Mouse (Mus musculus) heart, embryonic 16.5 days (tissue): ENCODE measurements around the gene Taf8. TPM values are rescaled to one million over a fixed set of nuclear protein-coding genes. Genes with fewer than 3 reads are reported as not detected.
A peak's percentile ranks its signal among the peaks of the same experiment; 100 is the strongest.

ENCODE experiments used
- ATAC-seq: fragments of 200-750 bp; cut with Nextera tagmentation; replicated peaks from 2 replicates; pipeline ENCODE4 v1.8.0; 2017; ENCODE audit warnings: moderate number of reproducible peaks; ENCODE audit not compliant: insufficient read depth, low FRiP score; ENCODE audit errors: extremely low read depth
- H3K27ac ChIP-seq: fragments of 300-500 bp; sonication (generic); 2 replicates; pipeline ENCODE4 v1.5.1; 2014; ENCODE audit warnings: mild to moderate bottlenecking, low read length, control low read depth, moderate library complexity
- H3K27me3 ChIP-seq: fragments of 300-500 bp; sonication (generic); 2 replicates; pipeline ENCODE4 v1.6.1; 2014; ENCODE audit warnings: low read length, mixed read lengths; ENCODE audit not compliant: control insufficient read depth, insufficient read depth
- H3K36me3 ChIP-seq: fragments of 300-500 bp; sonication (generic); 2 replicates; pipeline ENCODE4 v1.6.1; 2014; ENCODE audit not compliant: control insufficient read depth, insufficient read depth
- H3K4me1 ChIP-seq: fragments of 300-500 bp; sonication (generic); 2 replicates; pipeline ENCODE4 v1.6.1; 2014; ENCODE audit warnings: low read length, mixed read lengths; ENCODE audit not compliant: control insufficient read depth, insufficient read depth
- H3K4me2 ChIP-seq: fragments of 300-500 bp; sonication (generic); 2 replicates; pipeline ENCODE4 v1.6.1; 2014; ENCODE audit warnings: low read depth, mild to moderate bottlenecking, control low read depth, low read length
- H3K4me3 ChIP-seq: fragments of 300-500 bp; sonication (generic); 2 replicates; pipeline ENCODE4 v1.5.1; 2014; ENCODE audit warnings: mild to moderate bottlenecking, control low read depth, low read length
- H3K9ac ChIP-seq: fragments of 300-500 bp; sonication (generic); 2 replicates; pipeline ENCODE4 v1.6.1; 2014; ENCODE audit warnings: low read length, control low read depth
- H3K9me3 ChIP-seq: fragments of 300-500 bp; sonication (generic); replicated peaks from 2 replicates; pipeline ENCODE4 v1.6.1; 2016; ENCODE audit warnings: low read length; ENCODE audit not compliant: control insufficient read depth
- WGBS: fragments of 180-500 bp; shearing (Covaris S2); extraction: QIAGEN DNeasy Blood & Tissue Kit; methylation state at CpG from one replicate; pipeline ENCODE4 v1.1.7; 2014; 5-methylcytosine and 5-hydroxymethylcytosine counted together
- polyA plus RNA-seq: library from polyadenylated mRNA; unstranded; fragments of >200 nt; fragmentation: Nextera tagmentation; extraction: Ambion mirVana; gene quantifications from 2 replicates; pipeline ENCODE4 v1.2.1, GENCODE M21; 2015

Gene Taf8
- polyA plus RNA-seq, 1 experiment from 2014 or later = 20.3 TPM

GRCm38 (mm10) chr17:47448523-47449372 is 53.3 kb downstream of the Taf8 start:
- H3K4me2 ChIP-seq = no peak overlapping the region
- 25% methylated on average over 8 of the region's 8 CpGs for WGBS
- no peaks in the 10 kb centered on the region for H3K9me3 ChIP-seq

GRCm38 (mm10) chr17:47446561-47446960 is 55.5 kb downstream of the Taf8 start:
- no peaks in the 10 kb centered on the region for H3K27me3 ChIP-seq
- peaks cover 62% of the 10 kb centered on the region for H3K4me1 ChIP-seq
- H3K36me3 ChIP-seq = no peaks in the 10 kb centered on the region
- no peak overlapping the region for H3K4me2 ChIP-seq
- no peak overlapping the region for H3K4me3 ChIP-seq
- ATAC-seq = no peak
- H3K9ac ChIP-seq = peak overlapping the region; percentile 26; the same call in 1 of the 2 replicates
- no peaks in the 10 kb centered on the region for H3K9me3 ChIP-seq
- 67% methylated on average over 11 of the region's 11 CpGs for WGBS
- H3K27ac ChIP-seq = peak overlapping the region; percentile 67

More at GRCm38 (mm10) chr17:47448523-47449372, 53.3 kb downstream of the Taf8 start:
- no peaks in the 10 kb centered on the region for H3K27me3 ChIP-seq
- peak overlapping the region; percentile 16; the same call in 1 of the 2 replicates for H3K9ac ChIP-seq
- no peak for ATAC-seq
- peaks cover 69% of the 10 kb centered on the region for H3K4me1 ChIP-seq
- H3K27ac ChIP-seq = peak overlapping the region; percentile 87
- no peaks in the 10 kb centered on the region for H3K36me3 ChIP-seq
- H3K4me3 ChIP-seq = no peak overlapping the region

GRCm38 (mm10) chr17:47446025-47446424 is 56.1 kb downstream of the Taf8 start:
- Histone ChIP-seq H3K4me2 (no peak overlapping the region), H3K27ac (peak overlapping the region; percentile 67), H3K4me1 (peaks cover 63% of the 10 kb centered on the region), H3K36me3 (no peaks in the 10 kb centered on the region), H3K27me3 (no peaks in the 10 kb centered on the region), H3K9ac (peak overlapping the region; percentile 26), H3K4me3 (no peak overlapping the region), H3K9me3 (no peaks in the 10 kb centered on the region)
- peak; percentile 45 for ATAC-seq
- 30% methylated on average over 9 of the region's 9 CpGs for WGBS

GRCm38 (mm10) chr17:47445518-47445917 is 56.6 kb downstream of the Taf8 start:
- H3K36me3 ChIP-seq = no peaks in the 10 kb centered on the region
- no peak overlapping the region for H3K4me2 ChIP-seq
- 58% methylated on average over 11 of the region's 11 CpGs for WGBS
- no peaks in the 10 kb centered on the region for H3K27me3 ChIP-seq
- peak overlapping the region; percentile 67 for H3K27ac ChIP-seq
- H3K4me3 ChIP-seq = no peak overlapping the region
- H3K9me3 ChIP-seq = no peaks in the 10 kb centered on the region
- peaks cover 60% of the 10 kb centered on the region for H3K4me1 ChIP-seq
- no peak overlapping the region for H3K9ac ChIP-seq
- no peak for ATAC-seq

- peaks cover 56% of the 10 kb centered on the region for H3K4me1 ChIP-seq
- H3K27me3 ChIP-seq = no peaks in the 10 kb centered on the region
- WGBS = 43% methylated on average over 6 of the region's 6 CpGs
- no peak overlapping the region for H3K4me3 ChIP-seq
- ATAC-seq = no peak
- H3K4me2 ChIP-seq = no peak overlapping the region
- H3K9ac ChIP-seq = peak overlapping the region; percentile 28; the same call in 1 of the 2 replicates
- H3K9me3 ChIP-seq = no peaks in the 10 kb centered on the region
- H3K27ac ChIP-seq = peak overlapping the region; percentile 53
- no peaks in the 10 kb centered on the region for H3K36me3 ChIP-seq
Measured at GRCm38 (mm10) chr17:47444113-47444512, 58.0 kb downstream of the Taf8 start.

- Histone ChIP-seq H3K27ac (no peak overlapping the region), H3K9ac (no peak overlapping the region), H3K4me1 (peaks cover 46% of the 10 kb centered on the region), H3K4me3 (no peak overlapping the region), H3K36me3 (no peaks in the 10 kb centered on the region), H3K9me3 (no peaks in the 10 kb centered on the region), H3K27me3 (no peaks in the 10 kb centered on the region), H3K4me2 (no peak overlapping the region)
- WGBS = 81% methylated on average over 3 of the region's 3 CpGs
- ATAC-seq = no peak
Measured at GRCm38 (mm10) chr17:47442271-47442670, 59.8 kb downstream of the Taf8 start.

GRCm38 (mm10) chr17:47441296-47442051 is 60.6 kb downstream of the Taf8 start:
- peak overlapping the region; percentile 8; the same call in 1 of the 2 replicates for H3K9ac ChIP-seq
- H3K27me3 ChIP-seq = no peaks in the 10 kb centered on the region

GRCm38 (mm10) chr17:47440359-47440890 is 61.7 kb downstream of the Taf8 start:
- Histone ChIP-seq H3K27me3 (no peaks in the 10 kb centered on the region), H3K9ac (peak overlapping the region; percentile 28; the same call in 1 of the 2 replicates), H3K27ac (0 out of 2 replicates have a peak overlapping the region, but pooled peaks have one; percentile 7), H3K4me2 (no peak overlapping the region), H3K4me1 (peaks cover 33% of the 10 kb centered on the region), H3K4me3 (no peak overlapping the region), H3K9me3 (no peaks in the 10 kb centered on the region), H3K36me3 (no peaks in the 10 kb centered on the region)
- 20% methylated on average over 9 of the region's 9 CpGs for WGBS
- no peak for ATAC-seq

More at GRCm38 (mm10) chr17:47441296-47442051, 60.6 kb downstream of the Taf8 start:
- Histone ChIP-seq H3K4me1 (peaks cover 41% of the 10 kb centered on the region), H3K4me3 (no peak overlapping the region), H3K4me2 (no peak overlapping the region), H3K36me3 (no peaks in the 10 kb centered on the region), H3K27ac (peak overlapping the region; percentile 6; the same call in 1 of the 2 replicates), H3K9me3 (no peaks in the 10 kb centered on the region)
- ATAC-seq = no peak
- WGBS = 50% methylated on average over 19 of the region's 19 CpGs
